Mouse (Mus musculus): ENCODE results near the gene Pla2g4c. TPM values are rescaled to one million over a fixed set of nuclear protein-coding genes. Genes with fewer than 3 reads are reported as not detected.
A peak's percentile ranks its signal among the peaks of the same experiment; 100 is the strongest.

The Pla2g4c gene
- total RNA-seq (2014; fragmentation: Nextera tagmentation): 2.1 TPM in 1 of 2 replicates, not detected in the other
- total RNA-seq (2017): 0.60 TPM in 1 of 2 replicates, not detected in the other

DNA sequence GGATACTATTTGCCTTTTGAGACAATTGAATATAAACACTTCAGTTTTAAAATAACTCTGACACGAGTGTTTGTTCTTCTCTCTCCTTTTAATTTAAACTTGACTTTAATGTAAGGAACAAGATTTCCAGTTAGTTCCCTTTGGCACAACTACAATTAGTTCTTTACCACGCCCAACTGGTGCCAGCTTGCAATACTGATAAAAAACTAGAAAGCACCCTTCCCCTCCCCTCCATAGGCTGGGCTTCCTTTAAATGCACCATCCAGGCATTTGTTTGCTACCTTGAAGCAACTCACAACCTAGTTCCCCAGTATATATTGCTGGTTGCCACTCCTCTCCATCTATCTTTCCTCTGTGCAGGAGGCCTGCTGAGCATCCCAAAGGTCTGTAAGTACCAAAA, at the start of gene Pla2g4c:
Gene Pla2g4c (plus strand): TSS at position 340 of the 400 bp plus-strand sequence.
- no peak for ATAC-seq (replicated peaks; ENCODE audit: poor library complexity, severe bottlenecking)

DNA sequence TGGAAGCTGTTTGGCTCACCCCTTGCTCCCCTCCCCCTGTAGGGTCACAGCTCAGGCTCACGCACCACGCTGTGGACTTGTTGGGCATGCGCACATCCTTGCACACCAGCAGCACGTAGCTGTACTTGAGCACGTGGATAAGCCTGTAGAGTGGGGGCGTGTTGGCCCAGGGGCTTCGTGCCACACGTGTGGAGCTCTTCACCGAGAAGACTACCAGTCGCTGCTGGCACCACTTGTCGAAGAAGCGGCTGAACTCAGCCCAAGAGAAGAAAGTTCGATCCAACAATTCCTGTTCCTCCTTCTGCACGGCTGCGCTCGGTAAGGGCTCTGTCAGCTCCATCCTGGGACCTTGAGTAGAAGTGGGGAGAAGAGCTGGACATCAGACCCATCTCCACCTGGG, 47.4 kb upstream of the Pla2g4c start, which contains the start of gene Lig1:
Gene Lig1 (plus strand): TSS at position 203 of the 400 bp plus-strand sequence.
- ATAC-seq (replicated peaks; ENCODE audit: poor library complexity, severe bottlenecking): no peak

DNA sequence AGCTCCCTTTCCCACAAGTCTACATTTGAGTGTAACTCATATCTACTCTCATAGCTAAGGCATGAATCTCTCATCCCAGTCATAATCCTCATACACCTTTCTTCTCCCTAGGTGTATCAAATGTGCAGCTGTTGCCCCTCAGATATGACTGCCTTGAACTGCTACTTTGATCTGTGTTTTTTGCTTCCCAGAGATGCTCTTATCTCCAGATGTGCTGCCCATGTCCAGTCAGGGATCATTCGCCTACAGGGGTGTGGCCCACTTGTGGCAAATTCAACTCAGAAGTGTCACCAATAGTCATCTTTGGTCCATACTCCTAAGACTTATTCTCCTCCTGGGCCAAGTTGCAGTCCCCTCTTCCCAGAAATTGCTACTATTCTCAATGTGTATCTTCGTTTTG, 46.6 kb upstream of the Pla2g4c start:
- ATAC-seq (replicated peaks; ENCODE audit: poor library complexity, severe bottlenecking): no peak

DNA sequence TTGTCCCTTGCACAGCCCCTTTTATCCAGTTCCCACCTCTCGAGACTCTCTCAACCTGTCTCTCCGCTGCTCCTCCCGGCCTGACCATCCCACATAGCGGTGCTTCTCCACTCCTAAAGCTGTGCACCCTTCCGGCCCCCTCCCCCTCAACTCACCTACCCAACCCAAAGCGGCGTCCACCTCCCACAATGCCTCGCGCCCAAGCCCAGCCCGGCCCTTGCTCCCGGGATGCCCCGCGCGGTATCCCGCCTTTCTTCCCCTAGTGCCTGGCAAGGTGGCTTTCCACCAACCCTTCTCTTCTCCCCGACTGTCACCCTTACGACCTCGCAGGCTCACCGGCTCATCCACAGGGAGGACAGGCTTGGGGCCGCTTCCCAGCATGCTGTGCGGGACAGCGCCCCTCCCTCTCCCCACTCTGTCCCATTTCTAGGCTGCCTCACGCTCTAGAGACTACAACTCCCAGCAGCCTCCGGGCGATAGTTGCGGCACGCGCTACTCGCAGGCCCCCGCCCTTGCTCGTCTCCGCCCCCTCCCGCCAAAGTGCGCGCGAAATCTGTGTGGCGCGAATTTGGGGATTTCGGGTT, 46.1 kb upstream of the Pla2g4c start, which contains the start of gene Zswim9:
Gene Zswim9 (minus strand): TSS at position 414 of the 584 bp plus-strand sequence.
- peak; percentile 94 for ATAC-seq (replicated peaks; ENCODE audit: poor library complexity, severe bottlenecking)

DNA sequence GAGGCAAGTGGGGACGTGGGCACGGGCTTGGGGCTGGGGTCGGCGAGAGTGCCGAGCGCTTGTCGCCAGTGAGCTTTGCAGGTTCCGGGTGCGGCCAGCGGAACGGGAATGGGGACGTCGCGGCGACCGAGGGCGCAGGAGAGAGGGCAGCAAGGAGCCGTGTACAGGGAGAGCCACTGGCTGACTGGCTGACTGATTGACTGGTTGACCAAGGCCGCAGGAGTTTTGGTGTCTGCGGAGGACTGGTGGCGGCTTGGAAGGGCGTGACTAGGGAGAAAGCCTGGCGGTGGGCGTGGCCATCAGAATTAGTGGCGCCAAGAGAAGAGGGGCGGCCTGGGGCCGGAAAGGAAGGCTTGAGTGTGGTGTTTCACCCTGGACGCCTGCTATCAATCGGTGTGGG, 45.5 kb upstream of the Pla2g4c start:
- peak; percentile 70 for ATAC-seq (replicated peaks; ENCODE audit: poor library complexity, severe bottlenecking)

DNA sequence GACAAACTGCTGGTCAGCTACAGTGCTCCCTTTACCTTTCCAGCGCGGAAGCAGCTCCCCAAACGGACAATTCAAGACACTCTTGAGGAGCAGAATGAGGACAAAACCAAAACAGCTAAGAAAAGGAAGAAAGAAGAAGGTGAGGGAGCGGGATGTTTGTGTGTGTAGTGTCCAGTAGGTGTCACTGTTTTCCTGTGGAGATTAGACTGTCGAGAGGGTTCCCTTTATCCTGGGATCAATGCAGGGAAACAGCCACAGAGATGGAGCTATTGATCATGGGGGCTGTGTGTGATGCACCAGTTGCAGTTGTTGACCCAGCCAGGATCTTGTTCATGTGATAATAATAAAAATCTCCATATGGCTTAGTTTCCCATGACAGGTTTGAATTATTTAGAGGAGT, 35.8 kb upstream of the Pla2g4c start:
- ATAC-seq (replicated peaks; ENCODE audit: poor library complexity, severe bottlenecking): peak; percentile 80

DNA sequence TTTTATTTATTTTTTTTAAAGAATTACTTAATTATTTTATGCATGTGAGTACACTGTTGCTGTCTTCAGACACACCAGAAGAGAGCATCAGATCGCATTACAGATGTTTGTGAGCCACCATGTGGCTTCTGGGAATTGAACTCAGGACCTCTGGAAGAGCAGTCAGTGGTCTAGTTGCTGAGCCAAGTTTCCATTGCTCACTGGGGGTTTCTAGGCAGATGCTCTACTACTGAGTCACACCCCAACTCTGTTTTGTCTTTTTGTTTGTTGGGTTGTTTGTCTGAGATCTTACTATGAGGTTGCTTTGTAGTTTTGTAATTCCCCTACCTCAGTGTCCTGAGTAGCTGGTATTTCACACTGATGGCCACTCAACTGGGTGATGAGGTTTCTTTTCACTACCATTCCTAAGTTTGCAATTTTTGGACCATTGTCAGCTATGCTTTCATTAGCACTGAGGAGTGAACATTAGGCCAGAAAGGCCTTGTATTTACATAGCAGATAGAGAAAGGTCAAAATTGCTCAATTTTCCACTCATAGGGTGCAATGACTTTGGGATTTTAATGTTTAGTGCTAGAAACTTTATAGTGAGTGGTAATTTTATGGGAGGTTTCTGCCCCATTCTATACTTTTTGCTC, 34.3 kb upstream of the Pla2g4c start:
- ATAC-seq (replicated peaks; ENCODE audit: poor library complexity, severe bottlenecking): no peak

DNA sequence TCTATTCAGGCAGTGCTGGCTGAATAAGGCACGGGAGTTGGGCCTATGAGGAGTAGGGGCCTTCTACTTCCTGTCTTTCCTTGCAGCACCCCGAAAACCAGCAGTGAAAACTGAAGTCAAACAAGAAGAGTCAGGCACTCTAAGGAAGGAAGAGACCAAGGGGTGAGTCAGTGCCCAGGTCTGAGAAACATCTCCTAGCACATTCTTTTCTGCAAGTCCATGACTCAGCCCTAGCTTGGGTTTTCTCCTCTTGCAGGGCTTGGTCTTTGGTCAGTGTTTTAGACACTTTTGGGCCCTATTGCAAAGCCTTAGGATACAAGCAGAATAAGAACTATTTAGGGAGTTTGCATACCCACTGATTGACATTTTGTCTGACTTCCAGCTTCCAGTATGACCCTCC, 33.1 kb upstream of the Pla2g4c start:
- ATAC-seq (replicated peaks; ENCODE audit: poor library complexity, severe bottlenecking): no peak

DNA sequence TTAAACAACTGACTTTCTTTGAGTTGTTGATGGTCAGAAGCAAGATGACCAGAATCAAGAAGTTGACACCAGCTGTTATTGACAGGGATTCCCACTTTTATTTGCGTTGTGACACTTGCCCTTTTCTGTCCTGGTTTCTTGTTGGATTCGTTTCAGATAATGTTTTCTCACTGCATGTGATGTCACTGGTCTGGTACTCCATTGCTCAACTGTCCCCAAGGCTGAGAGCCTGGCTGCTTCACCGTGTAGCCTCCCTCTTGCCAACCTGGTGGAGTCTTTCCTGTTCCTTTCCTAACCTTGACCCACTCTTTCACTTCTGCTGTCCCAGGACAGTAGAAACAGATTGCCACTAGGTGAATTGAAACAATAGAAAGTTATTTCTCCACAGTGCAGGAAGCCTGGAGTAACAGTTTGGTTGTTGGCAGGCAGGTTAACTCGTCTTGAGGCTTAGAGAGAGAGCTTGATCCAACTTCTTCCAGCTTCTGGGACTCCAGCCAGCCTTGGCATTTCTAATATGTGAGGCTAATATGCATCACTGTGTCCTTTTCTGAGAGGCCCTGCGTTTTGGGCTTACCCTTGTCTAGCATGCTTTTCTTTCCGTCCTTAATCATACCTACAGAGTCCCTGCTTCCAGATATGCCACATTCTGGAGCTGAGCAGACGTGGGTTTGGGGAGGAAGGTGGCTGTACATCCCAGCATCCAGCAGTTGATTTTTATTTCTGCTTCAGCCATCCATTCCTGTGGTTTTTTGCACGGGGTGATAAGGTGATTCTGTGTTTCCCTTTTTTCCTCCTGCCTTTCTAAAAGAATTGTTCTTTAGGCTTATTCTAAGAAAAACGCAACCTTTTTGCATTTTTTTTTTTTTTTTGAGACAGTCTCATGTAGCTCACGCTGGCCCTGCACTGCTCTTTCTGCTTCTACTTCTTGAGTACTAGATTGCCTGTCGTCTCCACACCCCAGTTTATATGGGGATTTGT, 30.3 kb upstream of the Pla2g4c start:
- 0 out of 2 replicates have a peak, but pooled peaks have one; percentile 34 for ATAC-seq (replicated peaks; ENCODE audit: poor library complexity, severe bottlenecking)

DNA sequence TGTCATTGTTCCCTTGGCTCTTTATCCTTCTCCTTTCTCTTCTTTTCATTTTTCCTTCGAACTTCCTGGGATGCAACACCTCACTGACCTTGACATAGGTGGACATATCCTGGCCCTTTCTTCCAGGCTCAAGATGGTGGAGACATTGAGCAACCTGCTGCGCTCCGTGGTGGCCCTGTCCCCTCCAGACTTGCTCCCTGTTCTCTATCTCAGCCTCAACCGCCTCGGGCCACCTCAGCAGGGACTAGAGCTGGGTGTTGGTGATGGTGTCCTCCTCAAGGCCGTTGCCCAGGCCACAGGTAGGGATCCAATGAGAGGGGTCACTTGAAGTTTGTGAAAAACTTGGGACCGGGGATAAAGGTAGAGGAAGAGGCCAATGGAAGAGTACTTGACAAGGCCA, 29.2 kb upstream of the Pla2g4c start:
- ATAC-seq (replicated peaks; ENCODE audit: poor library complexity, severe bottlenecking): no peak

DNA sequence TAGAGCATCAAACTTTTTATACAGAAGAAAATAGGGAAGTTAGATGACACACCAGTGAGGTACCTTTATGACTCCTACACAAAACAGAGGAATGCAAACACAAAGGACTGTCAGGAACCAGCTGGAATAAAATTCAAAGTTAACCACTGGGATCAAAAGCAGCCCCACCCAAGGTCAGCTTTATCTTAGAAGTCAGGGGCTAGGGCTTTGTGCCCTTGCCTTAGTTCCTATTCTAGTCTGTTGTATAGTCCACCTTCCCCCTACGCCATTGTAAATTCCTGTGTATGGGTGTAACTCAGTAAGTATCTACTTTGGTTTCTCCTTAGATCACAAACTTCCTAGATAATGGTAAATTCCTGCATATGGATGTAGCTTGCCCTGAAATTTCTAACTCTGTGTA, 26.8 kb upstream of the Pla2g4c start:
- ATAC-seq (replicated peaks; ENCODE audit: poor library complexity, severe bottlenecking): no peak

DNA sequence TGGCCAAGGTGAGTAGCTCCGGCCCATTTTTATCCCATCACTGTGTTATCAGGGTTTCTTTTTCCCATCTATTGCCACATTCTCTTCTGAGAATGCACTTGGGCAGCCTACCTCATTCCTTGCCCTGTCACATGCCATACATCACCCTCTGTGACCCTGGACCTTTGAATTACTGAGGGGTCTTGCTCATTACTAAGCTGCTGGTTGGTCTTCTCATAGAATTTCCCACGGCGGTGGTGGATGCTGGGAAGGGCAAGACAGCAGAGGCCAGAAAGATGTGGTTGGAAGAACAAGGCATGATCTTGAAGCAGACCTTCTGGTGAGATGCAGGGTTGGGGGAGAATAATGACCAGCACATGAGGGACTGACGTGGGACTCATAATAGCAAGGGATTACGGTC, 25.6 kb upstream of the Pla2g4c start:
- ATAC-seq (replicated peaks; ENCODE audit: poor library complexity, severe bottlenecking): no peak

DNA sequence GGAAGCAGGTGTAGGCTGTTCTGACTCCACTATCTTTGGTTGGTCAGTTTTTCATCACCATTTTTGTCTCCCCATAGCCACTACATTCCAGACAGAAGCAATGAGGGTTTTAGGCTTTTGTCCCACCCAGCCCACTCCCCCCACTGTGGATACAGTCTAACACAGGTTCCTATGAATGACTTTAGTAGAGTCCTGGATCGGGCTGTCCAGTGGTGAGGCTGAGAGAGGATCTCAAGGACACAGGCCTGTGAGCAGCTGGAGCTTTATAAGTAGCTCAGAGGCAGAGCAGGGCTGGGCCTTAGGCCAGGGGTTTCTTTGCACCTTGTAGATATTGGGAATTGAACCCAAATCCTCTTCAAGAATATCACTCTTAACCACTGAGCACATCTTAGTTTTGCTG, 22.8 kb upstream of the Pla2g4c start:
- ATAC-seq (replicated peaks; ENCODE audit: poor library complexity, severe bottlenecking): no peak

DNA sequence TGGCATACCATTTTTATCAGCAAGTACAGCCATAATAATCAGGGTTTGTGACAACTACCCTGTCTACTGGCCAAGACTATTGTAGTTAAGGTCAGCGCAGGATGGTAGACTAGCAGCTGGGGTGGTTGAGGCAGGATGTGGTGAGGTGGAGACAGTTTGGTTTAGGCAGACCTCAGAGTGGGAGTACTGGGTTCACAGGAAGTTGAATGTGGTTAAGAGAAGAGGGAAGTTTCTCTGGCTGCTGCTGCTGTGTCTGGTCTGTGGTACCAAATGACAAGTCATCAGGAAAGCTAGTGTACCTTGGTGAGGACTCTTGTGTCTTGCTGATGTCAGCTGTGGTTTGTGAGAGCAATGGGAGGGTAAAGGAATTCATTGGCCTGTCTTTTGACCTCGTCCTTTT, 21.7 kb upstream of the Pla2g4c start:
- peak; percentile 96 for ATAC-seq (replicated peaks; ENCODE audit: poor library complexity, severe bottlenecking)

DNA sequence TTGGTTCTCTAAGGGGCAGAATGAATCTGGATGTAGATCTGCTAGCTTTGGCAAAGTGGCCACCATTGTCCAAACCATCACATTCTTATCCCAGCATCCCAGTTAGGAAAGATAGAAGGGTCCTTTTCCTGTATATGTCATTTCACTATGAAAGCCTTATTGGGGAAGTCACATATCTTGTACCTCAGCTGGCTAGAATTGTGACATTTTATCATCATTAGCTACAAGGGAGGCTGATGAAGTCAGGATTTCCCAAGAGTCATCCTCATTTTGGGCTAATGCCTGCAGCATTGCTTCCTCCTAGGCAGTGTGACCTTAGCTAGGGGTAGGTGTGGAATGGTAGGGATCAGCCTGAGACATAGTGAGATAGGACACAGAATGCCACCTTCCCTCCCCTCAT, 21.1 kb upstream of the Pla2g4c start:
- ATAC-seq (replicated peaks; ENCODE audit: poor library complexity, severe bottlenecking): peak; percentile 54

DNA sequence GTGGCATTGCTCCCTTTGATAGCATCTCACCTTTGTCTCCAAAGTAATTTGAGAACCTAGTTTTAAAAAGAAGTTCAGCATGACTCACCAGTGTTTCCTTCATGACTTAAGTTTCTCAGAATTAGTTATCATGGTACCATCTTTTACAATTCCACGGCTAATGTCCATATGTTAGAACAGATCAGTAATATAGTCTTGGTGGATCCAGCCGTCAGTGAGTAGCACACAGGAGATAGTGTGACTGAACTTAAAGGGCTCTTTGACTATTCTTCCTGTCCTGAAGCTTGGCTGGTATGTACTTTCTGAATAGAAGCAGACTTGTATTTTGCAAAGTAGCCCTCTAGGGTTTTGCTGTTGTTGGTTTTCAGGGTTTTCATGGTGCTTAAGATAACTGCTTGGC, 15.0 kb upstream of the Pla2g4c start:
- no peak for ATAC-seq (replicated peaks; ENCODE audit: poor library complexity, severe bottlenecking)

DNA sequence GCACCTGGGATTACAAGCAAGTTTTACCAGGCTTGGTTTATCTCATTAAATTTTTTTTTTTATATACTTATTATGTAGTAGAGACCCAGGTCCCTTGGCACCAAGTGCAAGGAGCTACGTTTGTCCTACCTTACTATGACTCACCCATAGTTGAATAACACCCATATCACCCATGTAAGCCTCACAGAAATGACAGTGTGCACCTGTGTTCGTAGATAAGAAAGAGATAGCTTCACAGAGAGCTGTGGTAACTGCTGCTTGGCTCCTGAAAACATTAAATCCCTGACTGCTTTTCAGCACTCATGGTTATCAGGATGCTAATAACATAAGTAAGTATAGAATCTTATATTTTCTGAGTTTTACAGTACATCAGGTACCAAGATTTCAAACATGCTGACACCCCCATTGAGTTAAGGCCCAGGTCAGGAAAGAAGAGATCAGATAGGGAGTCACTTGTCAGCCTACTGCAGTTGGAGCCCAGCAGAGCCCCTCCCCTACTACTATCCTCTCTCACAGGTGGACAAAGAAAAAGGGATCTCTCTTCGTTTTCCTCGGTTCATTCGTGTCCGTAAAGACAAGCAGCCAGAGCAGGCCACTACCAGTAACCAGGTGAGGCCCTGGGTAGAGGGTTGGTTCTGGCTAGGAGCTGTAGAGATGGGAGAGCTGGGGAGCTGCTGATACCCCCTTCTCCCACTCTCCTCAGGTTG, 13.8 kb upstream of the Pla2g4c start:
- ATAC-seq (replicated peaks; ENCODE audit: poor library complexity, severe bottlenecking): no peak

DNA sequence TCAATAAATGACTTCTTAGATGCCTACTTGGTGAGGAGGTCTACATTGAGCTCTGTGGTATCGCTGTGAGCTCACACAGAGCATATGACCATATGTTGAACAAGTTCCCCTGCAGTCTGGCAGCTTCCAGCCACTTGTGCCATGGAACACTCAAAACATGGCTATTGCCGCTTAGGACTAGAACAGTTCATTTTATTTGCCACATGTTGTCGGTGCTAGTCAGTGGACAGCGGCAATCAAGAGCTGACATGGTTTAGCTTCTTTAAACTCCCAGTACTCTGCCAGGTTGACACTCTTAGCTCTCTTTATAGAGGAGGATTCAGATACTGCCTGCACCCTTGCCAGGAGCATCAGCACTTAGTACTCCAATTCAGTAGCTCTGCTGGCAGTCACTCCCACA, 13.1 kb upstream of the Pla2g4c start:
- ATAC-seq (replicated peaks; ENCODE audit: poor library complexity, severe bottlenecking): no peak

DNA sequence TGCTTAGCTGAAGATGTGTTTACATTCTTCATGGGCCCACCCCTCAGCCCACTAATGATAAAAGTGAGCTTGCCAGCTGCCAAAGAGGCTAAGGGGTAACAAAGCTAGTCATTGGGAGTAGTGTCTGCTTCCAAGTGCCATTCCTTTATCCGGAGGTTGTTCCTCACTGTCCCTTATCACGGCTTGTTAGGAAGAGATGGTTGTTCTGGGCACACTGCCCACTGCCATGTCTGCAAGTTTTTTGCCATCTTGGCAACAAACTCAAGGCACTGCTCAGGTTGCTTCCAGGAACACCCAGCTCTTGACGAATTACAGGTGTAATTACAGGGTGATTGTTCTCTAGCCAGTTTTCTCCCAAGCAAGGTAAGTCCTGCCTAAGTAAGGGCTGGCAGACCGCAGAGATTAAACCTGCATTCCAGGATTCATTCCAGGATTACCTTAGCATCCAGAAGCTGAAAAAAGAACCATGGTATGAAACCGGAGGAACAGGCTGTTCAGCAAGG, 10.3 kb upstream of the Pla2g4c start:
- no peak for ATAC-seq (replicated peaks; ENCODE audit: poor library complexity, severe bottlenecking)

DNA sequence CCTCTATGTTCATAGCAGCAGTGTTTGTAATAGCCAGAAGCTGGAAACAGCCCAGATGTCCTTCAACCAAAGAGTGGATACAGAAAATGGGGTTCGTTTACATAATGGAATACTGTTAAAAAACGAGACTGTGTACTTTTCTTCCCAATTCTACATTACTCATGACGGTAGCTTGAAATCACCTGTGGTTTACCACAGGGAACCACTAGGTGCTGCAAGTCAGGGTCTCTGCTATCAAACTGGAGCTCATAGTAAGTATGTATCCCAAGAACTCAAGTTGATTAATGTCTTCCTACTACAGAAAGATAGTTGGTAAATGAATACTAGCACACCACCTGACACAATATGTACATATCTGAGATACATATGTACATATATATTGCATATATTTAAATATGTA, 3.0 kb upstream of the Pla2g4c start:
- ATAC-seq (replicated peaks; ENCODE audit: poor library complexity, severe bottlenecking): 0 out of 2 replicates have a peak, but pooled peaks have one; percentile 27

Measured in granulocyte monocyte progenitor cell, adult 5-6 weeks (primary cell).